Mouse (Mus musculus) cortical plate, adult 2 months (tissue): ENCODE data around the gene Tnfaip2.

Experiments used
- CTCF ChIP-seq: fragments of 200-500 bp; IDR thresholded peaks from 2 replicates; pipeline ENCODE4 v1.5.1; 2011; ENCODE audit warnings: mild to moderate bottlenecking, control low read depth, low read length; ENCODE audit not compliant: insufficient read depth; ENCODE audit errors: extremely low read depth
- POLR2A ChIP-seq: fragments of 200-500 bp; IDR thresholded peaks from 2 replicates; pipeline ENCODE4 v1.6.1; 2011; ENCODE audit warnings: mild to moderate bottlenecking, low read length, control low read depth; ENCODE audit not compliant: insufficient read depth; ENCODE audit errors: extremely low read depth

DNA sequence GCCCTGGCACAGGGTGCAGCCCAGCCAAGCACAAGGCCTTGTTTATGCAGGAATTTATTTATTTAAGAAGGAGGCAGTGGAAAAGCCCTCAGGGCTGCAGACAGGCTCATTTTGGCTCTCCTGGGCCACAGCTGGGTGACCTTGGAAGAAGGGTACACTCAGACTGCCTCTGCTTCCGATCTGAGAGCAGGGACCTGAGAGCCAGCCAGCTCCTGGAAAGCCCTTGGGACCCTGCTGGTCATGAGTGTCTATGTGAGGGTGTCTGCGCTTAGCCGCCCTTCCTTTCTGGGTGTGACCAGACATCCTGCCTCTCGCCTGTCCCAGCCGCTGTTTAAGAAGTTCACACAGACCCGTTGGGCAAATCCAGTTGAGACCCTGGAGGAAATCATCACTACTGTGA, 8.1 kb downstream of the Tnfaip2 start:
- TF ChIP-seq CTCF (no peak), POLR2A (no peak)
